Comparison of ENCODE assay signal across 1 mouse cellular context in genomic region chr8:111299363-111299820, GRCm38 (mm10).
TF ChIP-seq lines count a peak whose summit lies in the region.

No protein-coding gene starts in this region.

TF ChIP-seq in CH12.LX, 34 proteins besides CTCF, POLR2A, EP300 and RAD21 (continued from another document):
- no peak for TF ChIP-seq MAFK (IDR thresholded peaks at IDR 0.05; ENCODE audit: insufficient replicate concordance, low read length)
- no peak for TF ChIP-seq UBTF (IDR thresholded peaks at IDR 0.05; ENCODE audit: low read depth, low read length)
